In genomic region chr8:120926201-120926600, GRCm38 (mm10) we compare ENCODE assay signal across 32 mouse cellular contexts.
"Had no signal": no experiment of that assay in that cellular context is flagged by ENCODE, and none has a peak within 500 bp of the region (broad histone marks: within the 10 kb centered on the region; RNA-seq: fewer than 3 reads in every experiment).

No protein-coding gene starts in this region.

- ATAC-seq: liver, embryonic 12.5 days; liver, postnatal 0 days; lung, postnatal 0 days; midbrain, embryonic 13.5 days; midbrain, embryonic 15.5 days; midbrain, embryonic 16.5 days had no signal

- H3K36me3 ChIP-seq: limb, embryonic 10.5 days; limb, embryonic 12.5 days; limb, embryonic 13.5 days; limb, embryonic 15.5 days; liver, embryonic 12.5 days; liver, embryonic 13.5 days; liver, embryonic 15.5 days; lung, embryonic 15.5 days; midbrain, embryonic 10.5 days; midbrain, embryonic 12.5 days; midbrain, embryonic 13.5 days; midbrain, embryonic 15.5 days had no signal

- H3K4me1 ChIP-seq: liver, embryonic 12.5 days; liver, embryonic 13.5 days; lung, embryonic 15.5 days; megakaryocyte, embryonic 14.5 days; midbrain, embryonic 12.5 days; midbrain, embryonic 13.5 days; midbrain, embryonic 15.5 days had no signal

- H3K9ac ChIP-seq: limb, embryonic 12.5 days; limb, embryonic 13.5 days; limb, embryonic 15.5 days; liver, embryonic 12.5 days; liver, embryonic 13.5 days; liver, embryonic 14.5 days; liver, embryonic 15.5 days; liver, postnatal 0 days; lung, embryonic 14.5 days; lung, embryonic 15.5 days; midbrain, embryonic 12.5 days; midbrain, embryonic 13.5 days; midbrain, embryonic 15.5 days had no signal

- DNase-seq: left cerebral cortex, postnatal 4 days; liver; liver, embryonic 13.5 days; liver, postnatal 0 days; lung, adult 18-20 months; lung, adult 2 months; lung, embryonic 14.5 days; lung, postnatal 10 days; lung, postnatal 14 days; lung, postnatal 36 days; lung, postnatal 4 days; midbrain, embryonic 14.5 days had no signal

- H3K4me3 ChIP-seq: left cerebral cortex, adult 2 months; limb, embryonic 10.5 days; limb, embryonic 12.5 days; limb, embryonic 13.5 days; limb, embryonic 15.5 days; liver, embryonic 12.5 days; liver, embryonic 13.5 days; liver, embryonic 15.5 days; lung, embryonic 15.5 days; megakaryocyte, embryonic 14.5 days; midbrain, embryonic 10.5 days; midbrain, embryonic 12.5 days; midbrain, embryonic 13.5 days; midbrain, embryonic 15.5 days; myocyte had no signal

- H3K9me3 ChIP-seq: limb, embryonic 10.5 days; limb, embryonic 12.5 days; limb, embryonic 15.5 days; liver, embryonic 12.5 days; liver, embryonic 13.5 days; liver, embryonic 15.5 days; lung, embryonic 15.5 days; midbrain, embryonic 10.5 days; midbrain, embryonic 12.5 days; midbrain, embryonic 13.5 days; midbrain, embryonic 15.5 days had no signal

- H3K27me3 ChIP-seq: liver, embryonic 12.5 days; liver, embryonic 13.5 days; liver, embryonic 15.5 days; lung, embryonic 15.5 days; midbrain, embryonic 15.5 days had no signal

- H3K27ac ChIP-seq: left cerebral cortex, adult 2 months; limb, embryonic 10.5 days; limb, embryonic 12.5 days; limb, embryonic 13.5 days; limb, embryonic 15.5 days; liver, embryonic 12.5 days; liver, embryonic 13.5 days; liver, embryonic 14.5 days; liver, embryonic 15.5 days; lung, embryonic 15.5 days; macrophage; midbrain, embryonic 10.5 days; midbrain, embryonic 12.5 days; midbrain, embryonic 13.5 days; midbrain, embryonic 15.5 days had no signal

- H3K4me2 ChIP-seq: limb, embryonic 12.5 days; limb, embryonic 13.5 days; limb, embryonic 15.5 days; liver, embryonic 11.5 days; liver, embryonic 12.5 days; liver, embryonic 13.5 days; liver, embryonic 15.5 days; lung, embryonic 14.5 days; lung, embryonic 15.5 days; midbrain, embryonic 11.5 days; midbrain, embryonic 12.5 days; midbrain, embryonic 13.5 days; midbrain, embryonic 15.5 days had no signal
